Mouse (Mus musculus): ENCODE results near the gene Prex1.

Prex1 gene

GRCm38 (mm10) chr2:166636867-166637672 lies 76.6 kb downstream of the Prex1 start:
- DNase-seq (ENCODE audit: low read depth, low spot score) = no peak

DNA sequence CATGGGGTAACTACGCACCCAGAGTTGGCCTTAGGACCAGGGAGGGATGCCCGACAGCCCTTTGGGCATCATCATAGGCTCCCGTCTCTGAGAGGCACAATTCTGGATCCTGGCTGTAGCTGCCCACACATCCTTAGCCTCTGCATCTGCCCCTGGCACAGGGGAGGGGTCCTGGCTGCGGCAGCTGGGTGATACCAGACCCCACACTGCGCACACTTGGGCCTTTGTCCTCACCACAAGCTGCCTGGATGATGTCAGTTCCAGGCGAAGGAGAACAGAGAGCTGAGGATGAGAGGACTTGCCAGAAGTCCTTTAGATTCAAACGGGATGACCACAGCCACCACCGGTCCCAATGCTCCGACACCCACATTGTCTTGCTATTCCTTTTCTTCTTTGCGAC lies 78.1 kb downstream of the Prex1 start:
- no peak for DNase-seq (ENCODE audit: low read depth, low spot score)

DNA sequence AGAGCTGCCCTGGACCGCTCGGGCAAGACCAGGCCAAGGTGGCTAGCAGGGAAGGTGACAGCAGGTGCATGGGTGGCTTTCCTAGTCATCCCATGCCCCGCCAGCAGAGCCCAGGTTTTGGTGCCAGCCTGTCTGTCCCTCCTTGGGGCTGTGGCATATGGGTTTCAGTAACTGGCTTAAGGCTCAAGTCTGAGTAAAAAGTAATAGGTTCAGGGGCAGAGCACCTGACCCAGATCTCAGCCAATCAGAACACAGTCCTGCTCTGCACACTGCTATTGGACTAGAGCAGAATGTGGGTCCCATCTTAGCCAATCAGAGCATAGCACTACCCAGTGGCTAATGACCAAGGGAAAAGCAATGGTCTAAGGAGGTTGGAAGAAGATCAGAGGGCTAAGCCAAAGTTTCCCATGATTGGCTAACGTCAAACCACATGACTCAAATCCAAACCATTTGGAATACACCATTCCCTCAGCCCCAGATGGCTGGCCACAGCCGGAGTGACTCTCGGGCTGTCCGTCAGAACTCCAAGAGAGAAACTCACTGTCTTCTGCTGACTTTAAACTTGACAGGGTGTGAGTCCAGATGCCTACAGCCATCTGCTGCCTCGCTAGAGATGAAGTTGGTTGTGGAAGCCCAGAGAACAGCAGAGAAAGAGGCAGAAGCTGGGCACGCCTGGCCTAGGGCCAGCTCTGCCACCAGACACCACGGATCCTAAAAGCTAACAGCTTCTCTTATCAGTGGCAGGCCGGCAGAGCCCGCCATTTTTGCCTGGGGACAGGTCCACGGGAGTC lies 80.9 kb downstream of the Prex1 start:
- no peak for DNase-seq (ENCODE audit: low read depth, low spot score)

DNA sequence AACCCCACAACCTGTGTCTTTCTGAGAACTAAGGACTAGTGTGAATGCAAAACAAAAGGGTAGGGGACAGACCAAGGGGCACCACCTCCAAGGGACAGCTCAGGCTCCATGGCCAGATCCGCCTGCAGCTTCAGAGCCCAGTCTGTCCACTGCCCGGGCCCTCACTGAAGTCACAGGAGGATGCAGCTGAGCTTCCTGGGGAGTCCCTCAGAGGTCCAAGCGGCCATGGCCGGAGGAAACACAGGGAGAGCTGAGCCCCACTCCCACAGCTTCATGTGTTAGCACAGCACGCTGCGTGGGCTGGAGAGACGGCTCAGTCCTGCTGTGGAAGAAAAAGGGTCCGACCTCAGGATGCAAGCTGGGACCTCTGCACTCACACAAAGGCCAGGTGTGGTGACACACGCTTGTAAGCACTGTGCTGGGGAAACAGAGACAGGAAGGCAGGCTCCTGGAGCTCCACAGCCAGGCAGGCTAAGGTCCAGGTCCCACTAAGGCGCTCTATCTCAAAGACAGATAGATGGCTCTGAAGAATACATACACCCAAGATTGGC lies 81.9 kb downstream of the Prex1 start:
- no peak for DNase-seq (ENCODE audit: low read depth, low spot score)

DNA sequence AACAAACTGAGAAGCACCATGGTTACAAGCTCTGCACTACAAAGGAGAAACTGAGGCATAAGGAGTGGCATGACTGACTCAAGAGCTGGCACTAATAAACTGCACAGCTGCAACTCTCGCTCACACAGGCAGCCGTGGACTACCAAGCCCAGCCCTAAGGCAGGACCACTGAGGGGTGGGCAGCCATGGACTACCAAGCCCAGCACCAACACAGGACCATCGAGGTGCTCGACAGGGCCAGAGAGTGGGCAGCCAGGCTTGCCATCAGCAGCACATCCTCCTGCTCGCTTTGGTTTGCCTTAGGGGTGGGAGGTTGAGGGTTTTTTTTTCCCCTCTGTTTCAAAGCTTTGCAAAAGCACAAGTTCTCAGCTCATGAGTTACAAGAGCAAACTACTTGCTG lies 82.4 kb downstream of the Prex1 start:
- no peak for DNase-seq (ENCODE audit: low read depth, low spot score)

DNA sequence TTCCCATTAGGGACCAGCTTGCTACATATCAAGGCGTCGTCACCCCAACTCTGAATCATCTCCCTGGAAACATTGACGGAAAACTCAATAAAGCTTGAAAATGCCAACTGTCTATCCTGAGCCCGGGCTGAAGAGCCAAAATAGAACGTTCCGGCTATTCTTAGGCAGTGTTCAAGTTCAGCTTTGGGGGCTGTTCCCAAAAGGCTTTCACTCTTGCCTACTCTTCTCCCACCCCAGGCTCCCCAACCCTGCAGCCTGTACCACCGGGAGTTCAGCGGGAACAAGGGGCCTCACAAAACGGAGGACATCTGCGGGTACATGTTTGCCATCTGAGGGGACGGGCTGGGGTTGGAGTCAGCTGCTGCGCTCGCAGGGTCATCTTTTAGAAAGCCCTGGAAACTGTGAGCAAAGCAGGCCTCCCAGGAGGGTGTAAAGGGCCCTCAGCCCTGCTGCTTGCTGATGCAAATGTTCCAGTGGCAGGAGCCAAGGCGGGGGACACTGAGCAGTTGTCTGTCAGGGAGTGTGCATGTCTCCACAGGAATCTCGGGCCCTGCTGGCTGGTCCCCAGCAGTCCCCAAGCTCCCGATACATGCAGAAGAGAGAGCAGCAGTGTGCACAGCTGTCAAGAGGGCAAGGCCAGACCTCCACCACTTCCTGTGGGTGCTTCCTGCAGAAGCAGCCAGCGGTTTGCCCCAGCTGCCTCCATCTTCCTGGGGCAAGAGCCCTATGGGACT lies 83.5 kb downstream of the Prex1 start:
- DNase-seq (ENCODE audit: low read depth, low spot score) = no peak

DNA sequence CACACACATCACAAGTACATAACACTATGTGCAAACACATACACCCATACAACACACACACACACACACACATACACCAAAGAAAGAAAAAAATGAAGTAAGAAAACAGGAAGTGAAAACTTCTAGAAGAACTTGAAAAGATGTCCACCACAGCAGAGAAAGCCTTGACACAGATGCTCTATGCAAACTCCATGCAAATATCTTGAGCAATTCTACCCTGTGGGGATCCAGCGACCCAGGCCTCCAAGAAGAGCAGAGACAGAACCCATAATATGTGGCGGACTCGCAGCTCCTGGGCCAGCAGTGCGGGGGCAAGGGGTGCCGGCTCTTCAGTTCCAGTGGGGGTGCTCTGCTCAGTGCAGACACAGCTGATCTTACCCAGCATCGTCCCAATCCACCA lies 86.1 kb downstream of the Prex1 start:
- no peak for DNase-seq (ENCODE audit: low read depth, low spot score)

DNA sequence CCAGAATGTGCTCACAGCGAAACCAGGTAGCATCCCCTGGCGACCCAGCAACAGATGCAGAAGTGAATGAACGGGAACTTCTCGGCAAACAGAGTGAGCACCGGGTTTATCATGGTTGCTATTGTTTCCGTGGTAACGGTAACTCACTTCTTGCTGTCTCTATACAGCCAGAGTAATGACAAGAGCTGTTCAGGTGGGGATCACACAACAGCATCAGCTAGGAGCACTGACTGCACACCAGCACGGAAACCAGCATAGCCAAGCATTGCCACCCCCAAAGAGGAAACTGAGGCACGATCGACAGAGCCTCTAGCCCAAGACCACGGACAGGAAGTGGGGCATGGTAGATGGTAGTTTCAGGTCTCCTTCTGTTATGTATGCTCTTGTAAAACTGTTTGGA lies 88.4 kb downstream of the Prex1 start:
- no peak for DNase-seq (ENCODE audit: low read depth, low spot score)

DNA sequence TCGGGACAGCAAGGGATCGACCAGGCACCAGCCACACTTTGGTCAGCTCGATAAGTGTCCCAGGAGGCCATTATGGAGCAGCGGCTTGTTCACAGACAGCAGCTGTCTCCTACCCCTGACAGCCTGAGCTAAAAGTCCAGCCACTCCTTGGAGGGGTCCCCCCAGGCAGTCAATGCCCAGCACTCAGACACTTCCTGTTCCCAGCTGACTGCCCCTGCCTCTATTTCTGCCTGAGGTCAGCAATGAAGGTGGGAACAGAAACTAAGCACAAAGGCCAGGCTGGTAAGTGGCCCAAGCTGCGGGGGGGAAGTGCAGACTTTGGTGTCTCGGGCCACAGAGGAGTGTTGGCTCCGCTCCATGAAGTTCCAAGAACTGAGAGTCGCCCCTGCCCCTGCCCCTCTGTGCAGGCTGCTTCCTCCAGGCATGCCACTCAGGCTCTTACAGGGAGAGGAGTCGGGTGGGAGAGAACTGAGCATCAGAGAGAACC lies 90.5 kb downstream of the Prex1 start:
- no peak for DNase-seq (ENCODE audit: low read depth, low spot score)

DNA sequence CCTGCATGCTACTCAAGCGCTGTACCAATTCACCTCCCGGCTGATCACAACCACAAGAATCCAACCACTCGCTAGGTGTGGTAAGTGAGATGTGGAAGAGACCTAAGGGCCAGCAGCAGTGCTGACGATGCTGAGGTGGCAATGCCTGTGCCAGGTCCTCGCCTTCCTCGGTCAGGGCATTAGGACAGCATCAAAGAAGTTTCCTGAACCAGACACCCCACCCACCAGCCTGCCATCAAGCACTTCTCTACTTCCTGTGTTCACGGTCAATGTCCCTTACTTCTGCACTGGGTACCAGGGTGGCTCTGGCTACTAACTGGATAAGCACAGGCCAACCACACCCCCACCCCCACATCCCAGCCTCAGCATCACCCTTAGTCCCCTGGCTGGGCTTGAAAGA lies 91.0 kb downstream of the Prex1 start:
- no peak for DNase-seq (ENCODE audit: low read depth, low spot score)

DNA sequence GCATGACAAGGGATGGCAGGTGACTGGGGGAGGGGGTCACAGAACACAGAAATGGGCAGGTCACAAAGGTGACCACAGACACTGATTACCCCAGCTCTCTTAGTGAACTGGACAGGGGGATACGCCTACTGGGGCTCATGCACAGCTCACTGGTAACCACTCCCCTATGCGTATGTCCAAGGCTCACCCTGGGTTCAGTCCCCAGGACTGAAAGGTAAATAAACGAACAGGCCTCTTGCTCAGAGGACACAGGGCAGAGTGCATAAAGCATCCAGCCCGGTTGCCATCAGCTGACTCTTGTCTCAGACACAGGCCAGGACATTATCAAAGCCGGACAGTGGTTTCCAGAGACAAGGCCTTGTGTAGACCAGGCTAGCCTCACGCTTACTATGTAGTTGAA lies 91.6 kb downstream of the Prex1 start:
- DNase-seq (ENCODE audit: low read depth, low spot score) = no peak

- DNase-seq (ENCODE audit: low read depth, low spot score) = no peak
These were observed 92.8 kb downstream of the Prex1 start for GRCm38 (mm10) chr2:166620529-166621466.

GRCm38 (mm10) chr2:166619906-166620490 lies 93.6 kb downstream of the Prex1 start:
- no peak for DNase-seq (ENCODE audit: low read depth, low spot score)

DNA sequence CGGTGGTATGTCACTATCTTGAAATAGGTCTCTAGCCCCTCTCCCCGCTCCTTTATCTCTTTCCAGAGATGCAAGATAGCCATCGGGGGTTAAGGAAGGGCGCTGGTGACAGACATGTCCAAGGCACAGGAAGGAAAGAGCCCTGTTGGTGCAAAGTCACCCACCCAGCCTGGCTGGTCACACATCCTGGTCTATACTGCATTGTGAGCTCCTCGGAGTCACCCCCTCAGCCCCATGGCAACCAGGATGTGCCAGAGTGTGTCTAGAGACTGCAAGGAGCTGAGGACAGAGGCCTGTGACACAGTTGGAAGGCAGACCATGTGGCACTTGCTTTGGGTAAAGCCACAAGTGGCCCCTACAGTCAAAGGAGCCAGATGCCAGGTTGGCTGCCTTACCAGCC lies 94.4 kb downstream of the Prex1 start:
- no peak for DNase-seq (ENCODE audit: low read depth, low spot score)

- no peak for DNase-seq (ENCODE audit: low read depth, low spot score)
These were observed 95.9 kb downstream of the Prex1 start for GRCm38 (mm10) chr2:166617706-166618105.

DNA sequence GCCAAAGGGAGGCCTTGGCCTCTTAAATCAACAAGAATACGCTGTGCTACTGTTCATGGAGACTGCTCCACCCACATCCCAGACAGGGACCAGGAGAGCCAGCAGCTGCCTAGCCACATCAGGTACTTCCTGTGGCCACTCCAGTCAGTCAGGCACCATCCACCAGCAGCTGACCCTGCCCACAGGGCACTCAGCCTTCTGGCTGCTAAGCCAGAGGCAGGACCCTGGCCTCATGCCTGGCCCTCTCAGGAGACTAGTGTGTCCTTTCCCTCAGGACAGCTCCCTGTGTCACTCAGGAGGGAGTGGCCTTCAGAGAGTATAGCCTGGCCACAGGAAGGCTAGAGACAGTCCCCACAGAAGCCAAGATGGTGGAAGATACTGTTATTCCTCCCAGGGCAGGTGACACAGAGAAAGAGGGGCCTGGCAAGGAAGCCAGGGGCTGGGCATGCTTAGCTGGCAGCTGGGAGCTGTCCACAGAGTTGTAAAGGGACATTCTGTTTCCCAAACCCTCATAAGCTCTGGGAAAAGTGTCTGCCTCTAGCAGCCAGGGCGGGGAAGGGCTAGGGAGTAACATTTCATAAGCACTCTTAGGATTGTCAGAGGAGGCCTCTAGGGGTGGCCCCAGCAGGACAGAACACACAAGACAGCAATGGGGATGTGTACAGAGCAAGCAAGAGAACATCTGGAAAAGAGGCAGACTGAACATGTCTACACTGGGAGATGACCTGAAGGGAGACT lies 98.1 kb downstream of the Prex1 start:
- no peak for DNase-seq (ENCODE audit: low read depth, low spot score)

- no peak for DNase-seq (ENCODE audit: low read depth, low spot score)
These were observed 103.4 kb downstream of the Prex1 start for GRCm38 (mm10) chr2:166610271-166610670.

DNA sequence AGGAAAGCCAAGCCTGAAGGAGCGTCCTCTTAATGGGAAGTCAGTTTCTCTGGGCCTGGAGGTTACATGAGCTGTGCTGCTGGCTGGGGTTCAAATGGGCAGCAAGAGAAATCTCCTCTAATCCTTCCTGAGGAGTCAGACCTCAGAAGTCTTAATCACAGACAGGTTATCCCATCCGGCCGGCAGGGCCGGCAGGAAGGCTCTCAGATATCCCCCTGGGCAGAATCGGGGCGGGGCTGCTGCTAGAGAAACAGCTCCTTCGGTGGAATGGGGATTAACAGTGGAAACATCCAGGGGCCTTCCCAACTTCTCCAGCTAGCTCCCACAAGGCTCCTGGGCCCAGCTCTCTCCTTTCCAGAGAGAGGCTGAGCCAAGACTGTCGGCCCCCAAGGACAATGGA lies 105.1 kb downstream of the Prex1 start:
- DNase-seq (ENCODE audit: low read depth, low spot score) = no peak

DNA sequence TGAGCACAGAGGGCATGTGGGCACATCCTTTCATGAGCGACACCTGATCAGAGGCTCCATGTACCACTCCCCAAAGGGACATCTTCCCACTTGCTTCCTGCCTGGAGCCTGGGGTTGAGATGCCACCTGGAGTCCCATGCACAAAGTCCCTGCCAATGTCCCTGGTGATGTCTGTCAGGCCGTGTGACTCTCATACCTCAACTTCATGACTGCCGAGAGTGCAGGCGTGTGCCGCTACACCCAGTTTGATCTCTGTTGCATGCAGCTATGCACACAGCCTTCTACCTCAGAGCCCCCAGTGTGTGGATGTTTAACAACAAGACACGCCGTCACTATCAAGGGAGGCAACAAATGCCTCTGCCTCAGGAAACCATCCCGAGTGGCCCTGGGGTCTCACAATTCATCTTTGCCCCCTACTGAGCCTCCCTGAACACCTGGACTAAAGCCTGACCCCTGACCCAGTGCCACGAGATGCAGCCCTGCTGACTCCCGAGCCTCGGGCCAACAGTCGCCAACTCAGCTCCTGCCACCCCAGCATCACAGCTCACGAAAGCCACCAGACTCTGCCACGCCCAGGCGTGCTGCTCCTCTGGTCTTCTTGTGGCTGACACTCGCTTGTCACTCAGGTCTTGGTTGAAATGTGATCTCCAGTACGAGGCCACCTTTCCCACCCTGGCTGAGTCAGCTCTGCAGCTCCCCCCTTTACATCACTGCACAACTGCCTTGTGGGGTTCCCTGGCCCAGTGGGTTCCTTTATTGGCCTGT lies 107.0 kb downstream of the Prex1 start:
- DNase-seq (ENCODE audit: low read depth, low spot score) = no peak

Measured in forelimb bud, embryonic 11.5 days (tissue).